Mouse (Mus musculus): Measurements from ENCODE around the gene Olfr1417.

Gene Olfr1417

DNA sequence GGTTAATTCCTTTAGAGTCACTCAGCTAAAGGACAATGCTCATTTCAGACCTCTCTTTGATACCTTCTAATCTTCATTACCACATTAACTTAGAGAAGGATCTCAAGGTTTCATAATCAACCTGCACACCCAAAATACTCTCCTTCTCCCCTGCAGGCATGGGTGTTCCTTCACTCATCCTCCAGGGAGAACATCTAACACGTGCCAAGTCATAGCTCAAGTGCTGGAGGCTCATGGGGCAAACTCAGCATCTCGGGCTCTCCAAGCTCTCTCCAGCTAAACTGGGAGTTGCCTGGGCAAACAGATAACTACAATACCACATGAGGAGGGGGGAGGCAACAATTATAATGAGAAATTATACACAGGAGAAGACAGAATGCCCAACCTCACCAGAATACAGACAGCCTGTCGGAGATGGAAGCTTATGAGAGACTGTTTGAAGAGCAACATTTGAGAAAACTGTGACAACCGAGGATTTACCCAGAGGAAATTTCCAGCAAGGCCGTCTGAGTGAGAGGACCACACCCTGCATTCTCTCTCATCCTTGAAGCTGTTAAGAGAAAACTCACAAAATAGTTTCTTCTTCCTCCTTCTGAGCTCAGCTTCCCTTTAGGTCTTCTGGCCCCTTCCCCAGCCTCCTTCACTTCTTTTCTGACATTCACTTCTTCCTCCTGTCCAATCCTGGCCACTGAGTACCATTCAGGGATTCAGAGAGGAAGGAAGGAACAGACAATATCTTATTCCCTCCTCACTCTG, 28.8 kb downstream of the Olfr1417 start:
- DNase-seq = no peak

DNA sequence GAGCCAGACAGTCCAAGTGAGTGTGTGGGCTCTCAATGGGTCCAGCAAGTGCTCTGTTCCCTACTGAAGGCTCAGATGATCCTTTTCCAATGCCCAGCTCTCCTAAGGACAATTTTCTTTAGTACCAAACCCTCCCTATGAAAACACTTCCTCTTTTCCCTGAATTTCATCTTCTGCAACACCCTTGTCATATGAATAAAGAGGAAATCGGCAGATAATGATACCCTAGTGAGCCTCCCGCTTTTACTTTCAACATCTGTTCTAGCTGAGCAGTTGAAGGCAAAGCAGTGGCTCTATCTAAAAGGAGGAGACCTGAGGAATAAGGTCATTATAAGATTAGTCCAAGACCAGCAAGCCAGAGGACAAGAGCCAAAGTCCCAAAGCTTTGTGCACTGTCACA, 30.6 kb downstream of the Olfr1417 start:
- DNase-seq = no peak

DNA sequence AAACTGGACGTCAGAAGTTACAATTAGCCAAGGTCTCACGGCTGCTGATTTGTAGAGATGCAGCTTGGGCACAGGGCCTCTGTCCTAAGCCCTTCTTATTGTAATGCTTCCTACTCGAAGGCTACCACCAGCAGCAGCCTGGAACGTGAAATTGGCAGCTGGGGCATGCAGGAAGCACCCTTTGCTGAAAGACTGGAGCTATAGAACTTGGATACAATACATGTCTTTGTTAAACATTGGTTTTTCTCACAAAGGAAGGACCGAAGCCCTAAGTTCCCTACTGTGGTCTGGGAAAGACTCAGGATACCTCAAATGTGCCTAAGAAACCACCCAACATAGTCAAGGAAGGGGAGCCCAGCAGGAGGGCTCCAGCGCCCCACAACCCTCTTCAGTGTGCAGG, 31.2 kb downstream of the Olfr1417 start:
- DNase-seq = no peak

DNA sequence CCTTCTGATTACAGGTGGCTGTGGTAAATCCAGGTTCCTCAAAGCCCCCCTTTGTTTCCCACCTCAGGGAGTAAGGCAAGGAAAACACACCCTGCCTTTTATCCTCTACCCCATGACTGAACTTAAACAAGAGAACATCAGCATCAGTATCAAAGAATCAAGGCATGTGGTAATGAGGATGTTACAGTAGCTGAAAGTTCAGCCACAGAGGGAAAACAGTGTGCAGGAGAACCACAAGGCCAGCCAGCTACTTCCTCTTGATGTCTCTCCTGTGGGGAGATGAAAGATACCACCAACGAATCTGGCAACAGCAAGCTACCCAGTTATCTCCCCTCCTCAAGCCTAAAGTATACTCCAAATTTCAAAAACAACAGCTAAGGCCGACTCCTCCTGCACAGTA, 31.8 kb downstream of the Olfr1417 start:
- no peak for DNase-seq

DNA sequence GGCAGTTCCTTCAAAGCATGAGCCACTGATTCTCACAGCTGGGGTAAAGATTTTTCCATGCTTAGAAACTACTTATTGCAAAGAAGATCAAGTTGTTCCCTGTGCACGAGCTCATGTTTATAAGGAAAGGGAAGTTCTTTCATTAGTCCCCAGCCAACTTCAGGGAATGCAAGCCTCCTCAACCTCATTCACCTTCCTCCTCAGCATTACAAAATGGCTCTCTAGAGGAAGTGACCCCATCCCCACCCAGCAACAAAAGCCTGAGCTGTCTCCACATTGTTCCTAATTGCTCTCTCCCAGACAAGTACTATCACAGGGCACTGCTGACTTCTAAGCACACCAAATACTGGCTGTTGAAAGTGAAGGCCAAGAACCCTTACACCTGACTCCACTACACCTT, 34.6 kb downstream of the Olfr1417 start:
- DNase-seq = no peak

DNA sequence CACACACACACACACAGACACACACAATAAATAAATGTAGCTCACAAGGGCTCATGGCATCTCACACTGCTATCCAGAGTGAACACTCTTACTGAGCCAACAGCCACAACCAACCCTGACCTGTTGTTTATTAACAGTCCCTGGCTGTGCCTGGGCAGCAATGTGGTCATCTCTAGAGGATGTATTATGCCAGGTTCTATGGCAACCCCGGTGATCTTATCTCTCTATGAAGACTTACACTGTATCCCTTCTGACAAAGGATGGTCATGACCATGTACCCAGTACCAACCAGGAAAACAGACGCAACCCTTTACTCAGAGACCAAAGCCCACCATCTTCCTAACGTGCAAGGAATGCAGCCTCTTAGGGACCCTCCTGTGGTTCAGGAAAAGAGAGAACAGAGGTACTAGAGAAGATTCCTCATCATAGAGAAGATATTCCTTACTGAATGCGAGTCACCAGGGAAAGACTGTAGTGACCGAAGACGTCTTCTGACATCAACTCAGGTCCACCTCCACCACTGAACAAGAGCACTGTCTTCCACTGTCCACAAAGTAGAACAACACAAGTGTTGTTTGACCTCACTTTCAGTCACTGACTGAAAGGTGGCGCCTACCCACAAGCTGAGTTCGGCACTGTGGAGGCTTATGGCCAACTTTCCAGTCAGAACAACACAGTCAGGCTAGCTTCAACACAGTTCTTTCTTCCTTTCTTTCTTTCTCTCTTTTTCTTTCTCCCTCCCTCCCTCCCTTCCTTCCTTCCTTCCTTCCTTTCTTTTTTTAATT, 38.3 kb downstream of the Olfr1417 start:
- peak in 1 of 2 experiments; percentile 4 for DNase-seq

DNA sequence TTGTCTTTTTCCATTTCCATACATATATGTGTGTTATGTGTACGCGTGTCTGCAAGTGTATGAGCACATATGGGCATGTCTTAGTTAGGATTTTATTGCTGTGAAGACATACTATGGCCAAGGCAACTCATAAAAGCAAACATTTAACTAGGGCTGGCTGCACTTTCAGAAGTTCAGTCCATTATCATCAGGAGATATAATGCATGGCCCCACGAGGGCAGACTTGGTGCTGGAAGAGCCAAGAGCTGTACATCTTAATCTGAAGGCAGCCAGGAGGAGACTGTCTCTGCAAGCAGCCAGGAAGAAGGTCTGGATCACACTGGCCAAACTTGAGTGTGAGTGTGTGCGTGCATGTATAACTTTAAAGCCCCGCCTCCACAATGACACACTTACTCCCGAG, 44.6 kb downstream of the Olfr1417 start:
- DNase-seq = no peak

DNA sequence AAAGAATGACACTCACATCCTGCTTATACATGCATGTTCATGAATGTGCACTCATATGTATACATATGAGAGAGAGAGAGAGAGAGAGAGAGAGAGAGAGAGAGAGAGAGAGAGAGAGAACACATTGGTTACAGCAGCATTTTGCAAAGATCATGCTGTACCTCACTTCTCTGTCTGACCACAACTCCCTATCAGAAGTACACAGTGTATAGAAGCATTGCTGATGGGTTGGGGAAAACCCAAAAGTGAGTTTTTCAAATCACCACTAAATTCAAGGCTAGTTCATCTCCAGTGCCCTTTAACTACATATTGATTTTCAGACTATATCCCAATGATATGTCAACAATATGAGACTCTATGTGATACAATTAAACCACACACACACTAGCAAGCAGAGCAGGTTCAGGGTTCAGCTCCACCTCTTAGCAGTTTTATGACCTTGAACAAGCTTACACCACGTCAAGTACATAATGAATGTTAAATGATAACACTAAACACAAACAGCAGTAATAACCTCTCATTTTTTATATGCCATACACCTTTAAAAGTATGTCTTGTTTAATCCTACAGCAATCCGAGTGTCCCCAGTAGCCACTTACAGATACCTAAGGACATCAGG, 45.2 kb downstream of the Olfr1417 start:
- no peak for DNase-seq

DNA sequence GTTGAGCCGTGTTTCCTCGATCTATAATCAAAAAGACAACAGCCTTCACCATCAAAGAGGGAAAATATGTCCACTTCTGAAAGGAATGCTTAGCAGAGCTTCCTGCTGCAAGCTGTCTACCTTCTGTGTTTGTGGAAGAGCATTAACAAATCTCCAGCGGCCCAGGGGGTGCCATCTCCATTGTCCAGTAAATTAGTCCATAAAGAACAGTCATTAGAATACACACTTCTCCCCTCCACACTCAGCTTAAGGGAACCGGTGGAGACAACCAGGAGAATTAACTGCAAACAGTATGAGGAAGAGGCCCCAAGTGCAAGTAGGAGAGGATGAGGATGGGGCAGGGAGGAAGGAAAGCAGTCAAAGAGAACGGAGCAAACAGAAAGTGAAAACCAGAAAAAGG, 47.2 kb downstream of the Olfr1417 start:
- DNase-seq = no peak

DNA sequence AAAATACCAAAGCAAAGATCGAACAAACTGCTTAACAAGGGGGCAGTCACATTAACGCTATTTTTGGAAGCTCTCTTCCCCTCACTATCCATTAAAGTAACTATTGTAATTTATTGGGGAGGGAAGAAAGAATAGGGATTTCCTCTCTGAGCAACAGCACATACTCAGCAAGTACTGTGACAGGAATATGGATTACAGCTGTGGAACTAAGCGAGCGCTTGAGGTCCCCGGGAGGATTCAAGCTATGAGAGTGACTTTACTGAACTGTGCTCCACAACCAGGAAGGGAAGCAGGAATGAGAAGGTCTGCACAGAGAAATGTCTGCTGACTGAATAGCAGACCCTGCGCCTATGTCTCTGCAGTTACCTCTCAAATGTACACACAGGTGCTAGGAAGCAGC, 50.1 kb downstream of the Olfr1417 start:
- DNase-seq = no peak

DNA sequence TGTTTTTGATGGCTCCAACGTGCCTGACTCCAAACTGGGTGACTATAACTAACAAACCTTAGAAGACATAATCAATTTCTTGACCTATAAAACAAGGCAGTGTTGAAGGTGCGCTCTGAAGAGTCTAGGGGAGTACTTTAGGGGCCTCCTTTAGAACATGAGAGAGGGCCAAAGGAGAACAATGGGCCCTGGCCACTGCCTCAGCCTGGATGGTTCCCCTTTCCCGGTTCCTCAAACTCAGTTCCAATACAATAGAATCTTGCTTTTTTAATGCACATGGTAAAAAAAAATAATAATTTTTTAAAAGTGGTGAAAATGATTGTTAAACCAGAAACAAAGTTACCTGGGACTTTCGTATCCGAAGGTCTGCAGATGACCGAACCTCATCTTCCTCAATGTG, 51.2 kb downstream of the Olfr1417 start:
- no peak for DNase-seq

DNA sequence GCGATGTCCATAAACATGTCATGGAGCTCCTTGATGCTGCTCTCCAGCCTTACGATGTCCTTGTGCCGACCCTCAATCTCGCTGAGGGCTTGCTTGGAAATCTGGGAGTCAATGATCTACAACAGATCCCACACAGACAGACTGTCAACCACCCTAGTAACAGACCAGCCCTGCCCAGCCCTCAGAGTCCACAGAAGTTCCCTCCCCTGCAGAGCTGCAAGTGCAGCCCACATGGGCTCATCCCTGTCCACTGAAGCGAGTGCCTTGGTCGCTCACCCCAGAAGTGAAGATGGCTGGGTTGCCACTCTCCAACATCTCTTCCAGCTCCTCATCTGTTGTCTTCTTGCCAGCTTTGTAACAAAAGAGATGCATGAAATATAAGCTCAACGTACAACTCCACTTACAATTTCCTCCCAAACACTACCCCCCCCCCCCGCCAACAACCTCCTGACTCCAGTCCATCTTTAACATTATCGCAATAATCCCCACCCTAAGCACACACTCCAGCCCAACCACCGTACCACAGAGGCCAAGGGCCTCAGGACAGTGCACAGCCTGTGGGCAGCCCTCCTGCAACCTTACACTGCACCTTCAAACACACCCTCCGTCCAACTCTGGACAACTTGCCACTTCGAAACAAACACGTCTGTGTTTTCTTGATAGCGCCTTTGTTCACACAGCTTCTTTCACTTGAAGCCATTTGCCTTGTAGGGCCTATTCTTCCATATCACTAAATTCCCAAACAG, 53.4 kb downstream of the Olfr1417 start:
- DNase-seq = no peak

DNA sequence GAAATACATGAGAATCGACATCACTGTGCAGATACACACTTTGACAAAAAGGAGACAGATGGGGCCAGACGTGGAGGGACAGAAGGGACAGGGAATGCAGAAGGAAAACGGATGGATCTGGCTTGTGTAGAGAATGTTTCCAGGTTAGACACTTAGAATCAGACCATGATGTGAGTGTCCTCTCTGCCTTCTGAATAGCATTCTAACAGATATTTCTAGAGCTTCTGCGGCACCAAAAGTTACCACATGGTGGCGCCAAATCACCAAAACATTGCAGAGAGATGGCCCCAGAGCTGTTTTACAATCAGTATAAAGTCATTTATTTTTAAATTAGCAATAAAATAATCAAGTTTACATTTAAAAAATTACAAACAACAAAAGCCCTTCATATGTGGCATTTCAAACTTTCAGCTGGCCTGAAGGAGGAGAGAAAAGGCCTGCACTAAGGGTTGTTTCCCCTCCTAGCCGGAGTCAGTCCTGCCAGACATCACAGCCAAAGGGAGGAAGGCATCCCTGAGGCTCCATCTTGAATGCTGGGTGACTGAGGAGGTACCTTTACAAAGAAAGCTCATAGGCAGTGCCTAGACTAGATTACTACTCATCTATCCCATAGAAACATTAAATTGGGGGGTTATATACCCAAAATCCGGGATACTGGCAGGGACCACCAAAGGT, 61.7 kb downstream of the Olfr1417 start:
- DNase-seq = peak; percentile 79
